Mouse (Mus musculus) thymus, postnatal 10 days (tissue): ENCODE measurements around the gene Ascc2.

ENCODE experiments used
- DNase-seq, 2 experiments: peaks; one replicate each; pipeline ENCODE4 v3.0.0; 2021; ENCODE audit warnings: low spot score in 2 of 2

Ascc2 gene

GRCm38 (mm10) chr11:4637534-4638234 is at the start of gene Ascc2:
TSS of gene Ascc2 (plus strand) at chr11:4637747.
- DNase-seq = peak; percentile 82 to 92

DNA sequence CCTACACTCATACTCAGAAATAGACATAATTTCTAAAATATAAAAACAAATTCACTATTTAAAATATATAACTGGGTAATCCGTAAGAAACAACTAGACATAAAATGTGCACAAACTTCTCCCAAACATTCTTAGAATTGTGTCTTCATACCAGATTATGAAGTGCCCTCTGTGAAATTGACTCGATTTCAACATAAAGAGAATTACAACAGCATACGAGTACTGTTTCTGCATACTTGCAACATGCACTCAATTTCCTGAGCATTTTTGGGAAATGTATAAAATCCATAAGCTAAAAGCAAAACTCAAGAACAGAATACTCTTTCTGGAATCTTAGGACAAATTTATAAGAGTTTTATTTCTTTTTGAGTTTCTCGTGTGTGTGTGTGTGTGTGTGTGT is 45.7 kb upstream of the Ascc2 start:
- DNase-seq = no peak

DNA sequence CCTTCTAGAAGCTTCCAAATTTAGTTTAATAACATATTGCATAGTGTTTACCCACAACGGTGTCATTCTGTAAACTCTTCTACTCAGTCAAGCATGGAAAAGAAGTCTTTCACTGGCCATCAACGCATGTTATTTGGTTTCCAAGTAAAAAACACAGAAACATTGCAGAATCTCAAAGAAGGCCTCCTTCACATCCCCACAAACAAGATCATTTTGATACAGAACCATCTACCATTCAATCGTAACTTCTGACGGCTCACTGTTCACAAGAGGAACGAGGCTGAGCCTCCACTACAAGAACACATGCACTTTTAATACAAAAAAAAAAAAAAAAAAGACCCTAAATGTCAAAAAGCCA is 44.1 kb upstream of the Ascc2 start:
- DNase-seq = no peak

DNA sequence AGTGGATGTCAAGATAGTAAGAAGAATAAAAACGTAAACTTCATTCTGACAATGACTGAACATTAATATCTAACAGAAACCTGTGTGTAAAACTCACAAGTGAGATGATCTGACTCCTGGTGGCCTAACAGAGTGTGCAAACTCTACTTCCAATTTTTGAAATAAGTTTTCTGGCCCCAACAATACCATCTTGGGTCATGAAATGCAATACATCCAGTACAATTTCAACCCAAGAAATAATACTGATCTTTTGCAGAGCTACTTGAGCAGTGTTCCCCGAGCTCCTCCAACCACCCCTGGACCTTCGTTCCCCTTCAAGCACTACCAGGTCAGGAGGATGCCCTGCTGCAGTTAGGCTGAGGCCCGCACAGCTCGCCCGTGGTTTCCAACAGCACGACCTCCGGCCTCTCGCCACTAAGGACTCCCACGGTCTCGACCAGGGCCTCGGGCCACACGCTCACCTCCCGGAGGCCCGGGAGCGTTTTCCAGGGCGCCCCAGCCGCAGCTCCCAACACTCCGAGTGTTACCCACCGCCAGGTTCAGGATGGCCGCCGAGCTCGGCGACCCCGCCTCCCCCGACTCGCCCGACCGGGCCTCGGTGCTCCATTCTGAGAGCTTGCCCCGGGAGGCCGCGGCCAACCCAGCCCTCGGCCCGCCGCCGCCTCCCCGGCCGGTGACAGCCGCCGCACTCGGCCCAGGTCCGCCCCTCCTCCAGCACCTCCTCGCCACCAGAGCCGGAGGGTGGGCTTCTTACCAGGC is 43.5 kb upstream of the Ascc2 start:
- DNase-seq = peak in 1 of 2 experiments; percentile 46

DNA sequence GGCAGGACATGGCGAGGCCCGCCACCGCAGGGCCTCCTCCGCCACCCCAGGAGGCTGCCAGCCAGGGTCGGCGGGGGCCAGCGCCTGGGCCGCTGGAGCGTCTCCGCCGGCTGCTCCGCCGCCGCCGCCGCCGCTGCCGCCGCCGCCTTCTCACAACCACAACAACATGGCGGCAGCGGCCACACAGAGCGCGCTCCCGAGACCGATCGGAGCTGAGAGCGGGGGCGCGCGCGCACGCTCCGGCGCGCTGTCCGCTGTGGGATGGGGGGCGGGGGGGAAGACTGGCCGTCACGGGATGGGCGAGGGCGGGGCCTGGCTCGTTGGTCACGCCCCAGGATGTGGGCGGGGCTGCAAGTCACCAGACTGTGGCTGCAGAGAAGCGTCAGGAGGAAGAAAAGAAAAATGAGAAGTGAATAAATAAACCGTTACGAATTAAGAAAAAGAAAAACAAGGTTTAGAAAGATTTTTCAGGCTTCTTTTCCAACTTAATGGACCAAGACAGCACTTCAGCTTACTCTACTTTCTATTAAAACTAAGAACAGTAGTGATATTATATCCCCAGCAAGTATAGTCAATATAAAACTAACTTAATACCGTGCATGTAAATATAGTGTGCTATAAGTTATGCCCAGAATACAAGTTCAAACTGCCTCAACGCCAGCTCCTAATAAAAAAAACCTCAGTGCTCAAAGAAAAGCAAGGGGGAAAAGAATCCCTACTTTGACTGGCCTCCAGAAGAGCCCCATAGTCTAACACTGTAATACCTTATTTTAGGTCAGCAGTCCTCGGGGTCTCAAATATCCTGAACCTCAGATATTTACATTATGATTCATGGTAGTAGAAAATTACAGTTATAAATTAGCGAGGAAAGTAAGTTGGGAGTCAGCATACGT is 42.7 kb upstream of the Ascc2 start, which contains the start of gene Mtmr3:
Gene Mtmr3, minus strand, starts transcription at position 256 of the 893 bp plus-strand sequence.
- peak; percentile 94 to 97 for DNase-seq

GRCm38 (mm10) chr11:4598411-4598810 is 39.1 kb upstream of the Ascc2 start:
- DNase-seq = no peak

DNA sequence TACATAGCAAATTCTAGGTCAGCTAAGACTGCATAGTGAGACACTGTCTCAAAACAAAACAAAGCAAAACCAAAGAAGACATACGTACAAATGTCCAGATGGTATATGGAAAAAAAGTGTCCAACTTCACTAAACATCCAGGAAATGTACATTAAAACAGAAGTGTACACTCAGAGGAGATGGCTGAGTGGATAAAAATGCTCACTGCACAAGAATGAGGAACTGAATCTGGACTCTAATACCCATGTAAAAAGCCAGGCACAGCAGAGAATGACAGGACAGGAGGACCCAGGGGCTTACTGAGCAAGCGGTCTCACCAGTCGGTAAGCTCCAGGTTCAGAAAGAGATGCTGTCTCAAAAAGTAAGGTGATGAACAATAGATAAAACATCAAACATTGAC is 37.6 kb upstream of the Ascc2 start:
- no peak for DNase-seq

GRCm38 (mm10) chr11:4601890-4602289 is 35.7 kb upstream of the Ascc2 start:
- no peak for DNase-seq

DNA sequence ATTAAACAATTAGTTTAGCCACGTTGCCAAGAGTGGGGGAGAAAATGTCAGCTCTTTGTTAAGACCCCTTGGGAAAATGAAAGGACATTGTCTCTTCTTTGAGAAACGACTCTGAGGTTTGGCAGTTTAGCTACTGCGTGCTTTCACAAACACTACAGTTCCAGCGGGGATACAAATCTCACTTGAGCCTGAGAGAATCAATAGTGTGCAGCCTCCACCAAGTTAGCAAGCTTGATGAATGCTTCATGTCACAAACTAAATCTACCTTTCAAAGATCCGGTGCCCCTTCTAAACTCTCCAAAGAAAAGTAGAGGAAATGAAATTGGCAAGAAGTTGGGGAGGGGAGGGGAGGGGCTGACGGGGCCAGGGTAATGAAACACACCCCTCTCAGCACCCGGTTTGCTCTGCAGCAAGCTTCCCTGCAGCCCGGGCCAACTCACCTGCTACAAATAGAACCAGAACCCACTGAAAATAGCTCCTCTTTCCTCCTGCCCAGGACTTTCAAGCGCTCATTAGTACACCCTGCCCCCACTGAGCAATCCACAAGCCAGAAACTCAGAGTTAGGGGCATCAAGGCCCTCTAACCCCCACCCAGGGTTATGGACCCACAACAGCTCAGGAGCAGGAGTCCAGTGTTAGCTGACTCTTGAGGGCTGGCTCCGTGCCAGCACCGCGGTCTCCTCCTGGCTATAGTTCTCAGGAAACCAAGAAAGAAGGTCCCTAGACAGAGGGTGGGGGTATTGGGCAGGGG is 34.7 kb upstream of the Ascc2 start:
- peak in 1 of 2 experiments; percentile 16 for DNase-seq

DNA sequence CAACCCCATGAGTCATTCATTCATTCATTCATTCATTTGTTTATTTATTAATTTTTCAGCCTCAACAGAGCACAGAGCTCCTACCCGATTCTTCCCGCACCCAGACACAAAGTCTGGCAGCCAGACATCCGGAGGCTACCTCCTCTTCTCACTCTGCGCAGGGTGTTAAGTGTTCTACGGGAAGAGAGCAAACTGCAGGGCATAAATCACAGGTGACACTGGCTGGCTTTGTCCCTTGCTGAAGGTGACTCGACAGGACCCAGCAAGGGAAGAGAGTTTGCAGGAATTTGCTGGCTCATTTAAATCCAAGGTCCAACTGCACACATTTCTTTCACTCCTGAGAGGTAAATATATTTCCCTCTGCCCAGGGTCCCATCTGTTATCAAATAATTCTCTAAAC is 33.1 kb upstream of the Ascc2 start:
- DNase-seq = no peak

- DNase-seq = no peak
These were observed 32.1 kb upstream of the Ascc2 start for GRCm38 (mm10) chr11:4605414-4605813.

GRCm38 (mm10) chr11:4606541-4606940 is 31.0 kb upstream of the Ascc2 start:
- DNase-seq = no peak

GRCm38 (mm10) chr11:4611904-4612303 is 25.6 kb upstream of the Ascc2 start:
- DNase-seq = no peak

DNA sequence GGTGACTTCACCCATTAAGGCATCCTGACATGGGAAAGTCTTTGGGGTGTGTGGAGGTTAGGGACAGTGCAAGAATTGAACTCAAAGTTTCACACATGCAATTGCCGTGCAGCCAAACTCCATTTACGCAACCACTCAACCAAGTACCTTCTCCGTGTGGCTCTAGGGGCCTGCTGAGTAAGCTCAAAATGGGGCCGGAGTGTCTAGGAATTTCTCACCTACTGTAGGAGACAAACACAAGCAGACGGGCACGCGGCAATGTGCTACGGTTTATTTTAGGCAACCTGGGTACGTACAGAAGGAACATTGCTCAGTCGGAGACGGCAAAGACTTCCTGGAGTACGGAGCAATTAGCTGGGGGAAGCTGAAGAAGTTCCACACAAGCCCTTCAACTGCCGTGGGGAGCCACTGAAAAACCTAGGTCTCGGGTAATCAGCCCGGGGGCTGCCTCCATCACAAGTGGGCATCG is 17.5 kb upstream of the Ascc2 start, which contains the start of gene Gm11032:
Gene Gm11032, plus strand, starts transcription at position 51 of the 469 bp plus-strand sequence.
- no peak for DNase-seq

- no peak for DNase-seq
These were observed 16.9 kb upstream of the Ascc2 start for GRCm38 (mm10) chr11:4620501-4621108.

- DNase-seq = no peak
These were observed 15.7 kb upstream of the Ascc2 start for GRCm38 (mm10) chr11:4621866-4622265.

- no peak for DNase-seq
These were observed 15.0 kb upstream of the Ascc2 start for GRCm38 (mm10) chr11:4622442-4622986.

GRCm38 (mm10) chr11:4622997-4623396 is 14.6 kb upstream of the Ascc2 start:
- DNase-seq = no peak

DNA sequence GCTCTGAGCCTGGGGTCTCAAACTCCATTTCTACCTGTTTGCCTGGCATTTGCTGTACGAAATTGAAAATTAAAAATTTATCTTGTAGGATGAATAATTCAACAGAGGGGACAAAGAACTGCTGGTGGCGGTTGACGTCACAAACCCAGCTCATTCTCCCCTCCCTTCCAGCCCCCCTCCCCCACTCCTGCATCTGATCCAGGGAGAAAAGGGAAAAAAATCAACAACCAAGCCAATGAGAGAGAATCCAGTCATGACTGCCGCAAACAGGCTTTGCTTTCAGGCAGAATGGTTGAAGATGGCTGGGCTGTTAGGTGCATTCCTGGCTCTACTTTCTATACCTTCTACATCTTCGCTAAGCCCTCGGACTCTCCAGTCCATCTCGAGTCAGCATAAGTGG is 11.6 kb upstream of the Ascc2 start:
- DNase-seq = no peak

DNA sequence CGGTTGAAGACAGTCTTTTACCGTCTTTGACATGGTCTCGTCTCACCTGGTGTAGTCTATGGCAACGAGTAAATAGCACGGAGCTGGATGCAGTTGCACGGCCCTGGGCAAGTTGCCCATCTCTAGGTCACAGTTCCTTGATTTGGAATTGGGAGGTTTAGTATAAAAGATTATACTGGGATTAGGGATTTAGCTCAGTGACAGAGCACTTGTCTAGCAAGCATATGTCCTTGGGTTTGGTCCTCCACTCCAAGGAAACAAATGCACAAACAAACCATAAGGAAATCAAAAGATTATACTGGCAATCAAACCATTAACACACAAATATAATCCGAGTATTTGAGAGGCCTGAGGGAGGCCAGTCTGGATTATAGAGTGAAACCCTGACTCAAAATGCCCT is 9.9 kb upstream of the Ascc2 start:
- DNase-seq = no peak

GRCm38 (mm10) chr11:4629861-4630280 is 7.7 kb upstream of the Ascc2 start:
- no peak for DNase-seq
